Comparison of ENCODE assay signal across 24 mouse cellular contexts in the genomic region with DNA sequence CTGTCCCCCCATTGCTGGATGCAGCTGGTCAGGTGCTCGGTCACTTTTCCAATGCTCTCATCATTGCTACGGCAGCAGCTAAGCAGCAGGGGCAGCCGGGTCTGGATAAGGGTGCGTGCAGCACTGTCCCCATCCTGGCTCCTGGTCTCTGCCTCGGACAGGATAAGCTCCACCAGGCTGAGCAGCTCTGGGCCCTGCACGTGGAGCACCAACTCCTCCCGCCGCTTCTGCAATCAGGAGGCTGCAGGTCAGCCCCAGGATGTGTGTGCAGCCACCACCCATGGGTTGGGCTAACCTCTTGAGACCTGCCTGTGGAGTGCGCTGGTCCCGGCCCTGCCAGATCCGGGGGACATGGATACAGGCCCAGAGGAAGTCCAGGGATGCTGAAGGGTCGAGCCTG. TPM values are rescaled to one million over a fixed set of nuclear protein-coding genes. Genes with fewer than 3 reads are reported as not detected.
"Had no signal": no experiment of that assay in that cellular context is flagged by ENCODE, and none has a peak within 500 bp of the region (broad histone marks: within the 10 kb centered on the region; RNA-seq: fewer than 3 reads in every experiment).

No protein-coding gene starts in this region.

- H3K9me3 ChIP-seq: heart, embryonic 10.5 days; heart, embryonic 12.5 days; hindbrain, embryonic 10.5 days; hindbrain, embryonic 12.5 days; intestine, embryonic 15.5 days; limb, embryonic 13.5 days had no signal

- DNase-seq: gastrocnemius, adult 2 months; gastrocnemius, postnatal 10 days; gastrocnemius, postnatal 25 days; heart, adult 18-20 months; heart, postnatal 10 days; heart, postnatal 4 days; kidney, adult 18-20 months; kidney, adult 8-10 months; kidney, postnatal 10 days; kidney, postnatal 4 days; left cerebral cortex, postnatal 4 days had no signal

- H3K27me3 ChIP-seq: heart, embryonic 12.5 days; hindbrain, embryonic 12.5 days; intestine, embryonic 15.5 days; limb, embryonic 13.5 days had no signal

- H3K4me3 ChIP-seq: gastrocnemius, adult 2 months; heart, embryonic 10.5 days; heart, embryonic 12.5 days; hindbrain, embryonic 10.5 days; hindbrain, embryonic 12.5 days; intestine, embryonic 15.5 days; layer of hippocampus, adult 2 months; left cerebral cortex, adult 2 months; limb, embryonic 13.5 days had no signal

- H3K4me2 ChIP-seq: heart, embryonic 12.5 days; hindbrain, embryonic 12.5 days; hindbrain, embryonic 14.5 days; intestine, embryonic 15.5 days; limb, embryonic 13.5 days had no signal

- H3K27ac ChIP-seq: gastrocnemius, adult 2 months; heart, embryonic 10.5 days; hindbrain, embryonic 10.5 days; hindbrain, embryonic 12.5 days; hindbrain, embryonic 14.5 days; intestine, embryonic 15.5 days; layer of hippocampus, adult 2 months; left cerebral cortex, adult 2 months; limb, embryonic 13.5 days had no signal

- H3K4me1 ChIP-seq: heart, embryonic 10.5 days; heart, embryonic 12.5 days; hindbrain, embryonic 10.5 days; hindbrain, embryonic 12.5 days; intestine, embryonic 15.5 days; limb, embryonic 13.5 days had no signal

- H3K9ac ChIP-seq: heart, embryonic 12.5 days; hindbrain, embryonic 14.5 days; intestine, embryonic 15.5 days; limb, embryonic 13.5 days had no signal

- ATAC-seq: forebrain, embryonic 16.5 days; hindbrain, embryonic 16.5 days; inflammation-experienced regulatory T-cells, adult 6 months; intestine, embryonic 15.5 days; intestine, postnatal 0 days had no signal

RNA-seq across cellular contexts. Expression of a gene that starts 20.0 kb away (rescaled TPM):
- polyA plus RNA-seq: inflammation-experienced regulatory T-cells, adult 6 months had no signal
